In the genomic region with DNA sequence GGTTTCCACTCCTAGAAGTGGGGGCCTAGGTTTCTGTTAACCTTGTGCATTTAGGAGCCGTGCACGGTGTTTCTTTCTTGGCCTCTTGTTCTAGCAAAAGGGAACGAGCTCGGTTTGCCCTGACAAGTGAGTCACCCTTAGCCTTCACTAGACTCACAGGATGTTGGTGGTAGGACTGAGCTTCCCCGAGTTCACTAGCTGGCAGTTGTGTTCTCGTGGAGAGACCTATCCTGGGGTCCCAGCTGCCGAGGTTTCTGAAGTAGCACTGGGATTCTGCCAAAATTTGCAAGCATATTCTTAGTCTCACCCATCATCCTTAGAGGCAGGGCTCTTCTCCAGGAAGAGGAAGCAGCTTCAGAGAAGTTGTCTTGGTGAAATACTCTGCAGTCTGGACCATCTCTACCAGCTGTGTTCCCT, we compare ENCODE assay signal across 15 mouse cellular contexts.
A peak's percentile ranks its signal among the peaks of the same experiment; 100 is the strongest.
DNase-seq lines count a peak whose midpoint lies in the region; ATAC-seq and TF ChIP-seq lines count a peak whose summit lies in the region.
"Had no signal": no experiment of that assay in that cellular context is flagged by ENCODE, and none has a peak within 500 bp of the region (broad histone marks: within the 10 kb centered on the region; RNA-seq: fewer than 3 reads in every experiment).

No protein-coding gene starts in this region.

- no peaks in the 10 kb centered on the region for H3K27me3 ChIP-seq in heart, embryonic 12.5 days (replicated peaks)
- H3K27me3 ChIP-seq in midbrain, embryonic 10.5 days (ENCODE audit: low read depth, poor library complexity, severe bottlenecking): peaks cover 93% of the 10 kb centered on the region
- H3K27me3 ChIP-seq in midbrain, embryonic 15.5 days (replicated peaks): no peaks in the 10 kb centered on the region; the same call in 1 of the 2 replicates
- H3K27me3 ChIP-seq in forebrain, embryonic 11.5 days (ENCODE audit: control insufficient read depth, insufficient read depth, low read length): peaks cover 33% of the 10 kb centered on the region
- H3K27me3 ChIP-seq: embryonic facial prominence, embryonic 13.5 days had no signal

- H3K36me3 ChIP-seq in heart, embryonic 12.5 days: no peaks in the 10 kb centered on the region
- H3K36me3 ChIP-seq in midbrain, embryonic 10.5 days: no peaks in the 10 kb centered on the region
- no peaks in the 10 kb centered on the region for H3K36me3 ChIP-seq in midbrain, embryonic 15.5 days (replicated peaks)
- no peaks in the 10 kb centered on the region for H3K36me3 ChIP-seq in forebrain, embryonic 11.5 days (ENCODE audit: control insufficient read depth, insufficient read depth, low read length)
- H3K36me3 ChIP-seq: embryonic facial prominence, embryonic 13.5 days; neural tube, embryonic 12.5 days had no signal

- H3K4me2 ChIP-seq in heart, embryonic 12.5 days: no peak overlapping the region
- no peak overlapping the region for H3K4me2 ChIP-seq in midbrain, embryonic 15.5 days
- no peak overlapping the region for H3K4me2 ChIP-seq in forebrain, embryonic 11.5 days (ENCODE audit: low read depth, low read length, severe bottlenecking)
- H3K4me2 ChIP-seq: embryonic facial prominence, embryonic 13.5 days; neural tube, embryonic 12.5 days had no signal

- no peak for TF ChIP-seq POLR2A in bone marrow macrophage, adult 2 months (IDR thresholded peaks at IDR 0.05; ENCODE audit: borderline replicate concordance, low read depth, low read length)

- H3K4me1 ChIP-seq in heart, embryonic 12.5 days (replicated peaks): peaks cover 50% of the 10 kb centered on the region
- H3K4me1 ChIP-seq in midbrain, embryonic 10.5 days: peaks cover 87% of the 10 kb centered on the region
- H3K4me1 ChIP-seq in midbrain, embryonic 15.5 days: peaks cover 25% of the 10 kb centered on the region
- peaks cover 19% of the 10 kb centered on the region for H3K4me1 ChIP-seq in bone marrow macrophage, adult 2 months (ENCODE audit: control insufficient read depth, insufficient read depth, low read length)
- H3K4me1 ChIP-seq in forebrain, embryonic 11.5 days (replicated peaks; ENCODE audit: control insufficient read depth, insufficient read depth, low read length): peaks cover 21% of the 10 kb centered on the region

- no peak overlapping the region for H3K4me3 ChIP-seq in heart, embryonic 12.5 days
- no peak overlapping the region for H3K4me3 ChIP-seq in midbrain, embryonic 10.5 days
- H3K4me3 ChIP-seq in midbrain, embryonic 15.5 days: no peak overlapping the region
- 0 out of 2 replicates have a peak overlapping the region, but pooled peaks have one; percentile 7 for H3K4me3 ChIP-seq in bone marrow macrophage, adult 2 months (ENCODE audit: insufficient read depth, low read length)
- no peak overlapping the region for H3K4me3 ChIP-seq in forebrain, embryonic 11.5 days (ENCODE audit: low read depth, low read length)
- H3K4me3 ChIP-seq: embryonic facial prominence, embryonic 13.5 days; neural tube, embryonic 12.5 days had no signal

- no peak overlapping the region for H3K9ac ChIP-seq in heart, embryonic 12.5 days
- no peak overlapping the region for H3K9ac ChIP-seq in midbrain, embryonic 15.5 days
- H3K9ac ChIP-seq in forebrain, embryonic 11.5 days (ENCODE audit: low read length): no peak overlapping the region
- H3K9ac ChIP-seq: embryonic facial prominence, embryonic 13.5 days; liver, embryonic 14.5 days; neural tube, embryonic 12.5 days had no signal

- no peak for DNase-seq in heart, adult 18-20 months
- no peak for DNase-seq in midbrain, embryonic 10.5 days (ENCODE audit: low spot score)
- peak; percentile 15 for DNase-seq in skeletal muscle tissue, adult 2 months (ENCODE audit: low read depth, low spot score)
- no peak for DNase-seq in forebrain, embryonic 11.5 days (ENCODE audit: low spot score)
- no peak for DNase-seq in layer of hippocampus, adult 11-12 months (ENCODE audit: low spot score)
- DNase-seq: cerebellum, adult 9-10 months; kidney, postnatal 36 days; right cerebral cortex, adult 18-20 months had no signal

- TF ChIP-seq CTCF in bone marrow macrophage, adult 2 months (IDR thresholded peaks at IDR 0.05; ENCODE audit: low read depth, low read length): no peak

- H3K9me3 ChIP-seq in heart, embryonic 12.5 days (replicated peaks): no peaks in the 10 kb centered on the region
- H3K9me3 ChIP-seq in midbrain, embryonic 10.5 days (replicated peaks): no peaks in the 10 kb centered on the region
- no peaks in the 10 kb centered on the region for H3K9me3 ChIP-seq in midbrain, embryonic 15.5 days
- H3K9me3 ChIP-seq in forebrain, embryonic 11.5 days (ENCODE audit: control insufficient read depth, low read length): no peaks in the 10 kb centered on the region
- H3K9me3 ChIP-seq: embryonic facial prominence, embryonic 13.5 days; neural tube, embryonic 12.5 days had no signal

- H3K27ac ChIP-seq in heart, embryonic 12.5 days (ENCODE audit: poor library complexity, severe bottlenecking): peak overlapping the region; percentile 25; the same call in 1 of the 2 replicates
- H3K27ac ChIP-seq in midbrain, embryonic 10.5 days (replicated peaks): 0 out of 2 replicates have a peak overlapping the region, but pooled peaks have one; percentile 67
- no peak overlapping the region for H3K27ac ChIP-seq in midbrain, embryonic 15.5 days
- H3K27ac ChIP-seq in bone marrow macrophage, adult 2 months (ENCODE audit: insufficient read depth, low read depth, low read length): peak overlapping the region; percentile 16
- H3K27ac ChIP-seq in forebrain, embryonic 11.5 days (ENCODE audit: low read depth, low read length): no peak overlapping the region
- H3K27ac ChIP-seq: embryonic facial prominence, embryonic 13.5 days; hindbrain, postnatal 0 days; liver, embryonic 14.5 days; neural tube, embryonic 12.5 days had no signal

- no peak for ATAC-seq in heart, embryonic 12.5 days (ENCODE audit: insufficient number of reproducible peaks, low FRiP score)
- no peak for ATAC-seq in midbrain, embryonic 15.5 days (replicated peaks)
- ATAC-seq in forebrain, embryonic 11.5 days (replicated peaks; ENCODE audit: low FRiP score): no peak
- ATAC-seq: hindbrain, postnatal 0 days had no signal

- 60% methylated on average over 7 of the region's 7 CpGs for WGBS in heart, embryonic 12.5 days
- 84% methylated on average over 7 of the region's 7 CpGs for WGBS in midbrain, embryonic 10.5 days
- WGBS in midbrain, embryonic 15.5 days: 81% methylated on average over 7 of the region's 7 CpGs
- WGBS in forebrain, embryonic 11.5 days: 92% methylated on average over 7 of the region's 7 CpGs

Comparison
In these comparisons a context has a peak if more than half of its experiments do, and no peak if none do; other contexts are left out.
1. H3K27ac ChIP-seq: peak in heart, embryonic 12.5 days (single experiment), midbrain, embryonic 10.5 days (single experiment) and bone marrow macrophage, adult 2 months (single experiment); none in midbrain, embryonic 15.5 days (single experiment) and forebrain, embryonic 11.5 days (single experiment).